8 mouse cellular contexts compared by ENCODE assay signal in genomic region chr11:81996172-81996841, GRCm38 (mm10). TPM values are rescaled to one million over a fixed set of nuclear protein-coding genes. Genes with fewer than 3 reads are reported as not detected.
DNase-seq lines count a peak whose midpoint lies in the region; ATAC-seq and TF ChIP-seq lines count a peak whose summit lies in the region.

No protein-coding gene starts in this region.

- H3K36me3 ChIP-seq in kidney, embryonic 15.5 days, result no peaks in the 10 kb centered on the region
- no peaks in the 10 kb centered on the region for H3K36me3 ChIP-seq in stomach, postnatal 0 days (ENCODE audit: control insufficient read depth, insufficient read depth, low read length)

- no peak overlapping the region for H3K27ac ChIP-seq in kidney, embryonic 15.5 days
- H3K27ac ChIP-seq in stomach, postnatal 0 days (replicated peaks), result no peak overlapping the region

- no peaks in the 10 kb centered on the region for H3K27me3 ChIP-seq in kidney, embryonic 15.5 days
- H3K27me3 ChIP-seq in stomach, postnatal 0 days (ENCODE audit: control insufficient read depth, insufficient read depth, low read length), result no peaks in the 10 kb centered on the region

- no peaks in the 10 kb centered on the region for H3K9me3 ChIP-seq in kidney, embryonic 15.5 days (replicated peaks)
- no peaks in the 10 kb centered on the region for H3K9me3 ChIP-seq in stomach, postnatal 0 days (ENCODE audit: control insufficient read depth, low read length)

- no peaks in the 10 kb centered on the region for H3K4me1 ChIP-seq in kidney, embryonic 15.5 days
- H3K4me1 ChIP-seq in stomach, postnatal 0 days (replicated peaks; ENCODE audit: control insufficient read depth, insufficient read depth), result no peaks in the 10 kb centered on the region

- peak; percentile 74 for DNase-seq in kidney, adult 18-20 months
- peak; percentile 33 for DNase-seq in cerebellum, adult 11-12 months
- peak; percentile 72 for DNase-seq in induced T-regulatory cell, adult 2 months (ENCODE audit: low read depth)
- peak; percentile 72 for DNase-seq in left cerebral cortex, postnatal 4 days
- peak; percentile 75 for DNase-seq in neural tube, embryonic 10.5 days (ENCODE audit: extremely low spot score, low spot score)
- DNase-seq in stomach, postnatal 0 days (ENCODE audit: low spot score), result peak; percentile 70

- ATAC-seq in kidney, embryonic 15.5 days (replicated peaks; ENCODE audit: low FRiP score), result no peak
- peak; percentile 81 for ATAC-seq in frontal cortex, adult (ENCODE audit: low TSS enrichment)
- no peak for ATAC-seq in stomach, postnatal 0 days (ENCODE audit: low FRiP score, low TSS enrichment)

- WGBS in kidney, embryonic 15.5 days, result 68% methylated on average over 10 of the region's 10 CpGs
- WGBS in stomach, postnatal 0 days, result 61% methylated on average over 10 of the region's 10 CpGs

- no peak overlapping the region for H3K9ac ChIP-seq in kidney, embryonic 15.5 days
- no peak overlapping the region for H3K9ac ChIP-seq in stomach, postnatal 0 days (ENCODE audit: low read length)

- TF ChIP-seq CTCF in stomach, postnatal 0 days (IDR thresholded peaks at IDR 0.05; ENCODE audit: low read depth), result peak; percentile 100

- no peak for TF ChIP-seq EP300 in stomach, postnatal 0 days (optimal IDR thresholded peaks at IDR 0.05)

- intact Hi-C loops in left cerebral cortex, postnatal 4 days (cut with DNase I), result loop anchor here (1.0 to 5.0 kb wide), 2 partner anchors 181 to 896 kb away; partner anchors contain the start of genes Fndc8 and Rad51d

- H3K4me3 ChIP-seq in kidney, embryonic 15.5 days (replicated peaks), result no peak overlapping the region
- no peak overlapping the region for H3K4me3 ChIP-seq in stomach, postnatal 0 days (ENCODE audit: low read depth, low read length)

- H3K4me2 ChIP-seq in kidney, embryonic 15.5 days, result no peak overlapping the region
- H3K4me2 ChIP-seq in stomach, postnatal 0 days (replicated peaks; ENCODE audit: low read depth), result no peak overlapping the region

RNA-seq across cellular contexts. Expression of gene Asic2, which starts 28.1 kb away (rescaled TPM):
- polyA plus RNA-seq in kidney, embryonic 15.5 days (2015; fragmentation: Nextera tagmentation; extraction: Ambion mirVana), result 3.5 and 3.7 TPM in 2 replicates
- 10 to 100 TPM; 52.8 to 57.6 TPM for total RNA-seq in left cerebral cortex, postnatal 4 days (2021)
- polyA plus RNA-seq in stomach, postnatal 0 days (2015; fragmentation: Nextera tagmentation; extraction: Ambion mirVana), result 0.47 and 0.59 TPM in 2 replicates

RNA-seq across cellular contexts. Expression of gene Ccl2, which starts 39.1 kb away (rescaled TPM):
- 1.6 TPM in 2 replicates for polyA plus RNA-seq in kidney, embryonic 15.5 days (2015; fragmentation: Nextera tagmentation; extraction: Ambion mirVana)
- total RNA-seq in left cerebral cortex, postnatal 4 days (2021), result 1 to 10 TPM in 1 of 2 experiments, not detected in 1; 1.2 TPM
- polyA plus RNA-seq in stomach, postnatal 0 days (2015; fragmentation: Nextera tagmentation; extraction: Ambion mirVana), result 3.2 and 3.3 TPM in 2 replicates

RNA-seq across cellular contexts. Expression of gene Gm17268, which starts 42.1 kb away (rescaled TPM):
- polyA plus RNA-seq in kidney, embryonic 15.5 days (2015; fragmentation: Nextera tagmentation; extraction: Ambion mirVana), result not detected in 2 replicates
- total RNA-seq in left cerebral cortex, postnatal 4 days (2021), result not detected
- not detected in 2 replicates for polyA plus RNA-seq in stomach, postnatal 0 days (2015; fragmentation: Nextera tagmentation; extraction: Ambion mirVana)

RNA-seq across cellular contexts. Expression of gene Ccl7, which starts 49.2 kb away (rescaled TPM):
- polyA plus RNA-seq in kidney, embryonic 15.5 days (2015; fragmentation: Nextera tagmentation; extraction: Ambion mirVana), result 0.93 TPM in 2 replicates
- total RNA-seq in left cerebral cortex, postnatal 4 days (2021), result not detected
- polyA plus RNA-seq in stomach, postnatal 0 days (2015; fragmentation: Nextera tagmentation; extraction: Ambion mirVana), result 2.7 and 2.9 TPM in 2 replicates
